Mouse (Mus musculus) lung, embryonic 14.5 days (tissue): ENCODE results near the gene Gm28038. TPM values are rescaled to one million over a fixed set of nuclear protein-coding genes. Genes with fewer than 3 reads are reported as not detected.
A peak's percentile ranks its signal among the peaks of the same experiment; 100 is the strongest.

Source experiments
- ATAC-seq: fragments of 200-750 bp; cut with Nextera tagmentation; 2 replicates; pipeline ENCODE4 v1.8.0; 2017; ENCODE audit warnings: mild to moderate bottlenecking, moderate TSS enrichment, moderate library complexity; ENCODE audit not compliant: insufficient read depth
- DNase-seq: peaks from one replicate; pipeline ENCODE4 v3.0.0-alpha.2; 2015
- H3K27ac ChIP-seq: fragments of 300-500 bp; sonication (generic); 2 replicates; pipeline ENCODE4 v1.5.1; 2014; ENCODE audit warnings: low read depth, mild to moderate bottlenecking, moderate library complexity
- H3K27me3 ChIP-seq: fragments of 300-500 bp; sonication (generic); 2 replicates; pipeline ENCODE4 v1.6.1; 2014; ENCODE audit warnings: low read length, control low read depth; ENCODE audit not compliant: insufficient read depth
- H3K36me3 ChIP-seq: fragments of 300-500 bp; sonication (generic); 2 replicates; pipeline ENCODE4 v1.6.1; 2014; ENCODE audit warnings: control low read depth; ENCODE audit not compliant: insufficient read depth
- H3K4me1 ChIP-seq: fragments of 300-500 bp; sonication (generic); 2 replicates; pipeline ENCODE4 v1.6.1; 2014; ENCODE audit warnings: antibody characterized with exemption, control low read depth; ENCODE audit not compliant: insufficient read depth
- H3K4me2 ChIP-seq: fragments of 300-500 bp; sonication (generic); 2 replicates; pipeline ENCODE4 v1.6.1; 2014; ENCODE audit warnings: mild to moderate bottlenecking
- H3K4me3 ChIP-seq: fragments of 300-500 bp; sonication (generic); 2 replicates; pipeline ENCODE4 v1.5.1; 2014; ENCODE audit warnings: low read depth, low read length
- H3K9ac ChIP-seq: fragments of 300-500 bp; sonication (generic); 2 replicates; pipeline ENCODE4 v1.6.1; 2014
- H3K9me3 ChIP-seq: fragments of 300-500 bp; sonication (generic); 2 replicates; pipeline ENCODE4 v1.6.1; 2016; ENCODE audit warnings: low read depth, low read length, control low read depth
- CTCF ChIP-seq: IDR thresholded peaks from 2 replicates; pipeline ENCODE4 v1.5.1; 2016; ENCODE audit warnings: antibody characterized with exemption, low read depth
- WGBS: fragments of 180-500 bp; shearing (Covaris S2); extraction: QIAGEN DNeasy Blood & Tissue Kit; methylation state at CpG from one replicate; pipeline ENCODE4 v1.1.7; 2014; 5-methylcytosine and 5-hydroxymethylcytosine counted together
- polyA plus RNA-seq: library from polyadenylated mRNA; unstranded; fragments of >200 nt; fragmentation: Nextera tagmentation; extraction: Ambion mirVana; gene quantifications from 2 replicates; pipeline ENCODE4 v1.2.1, GENCODE M21; 2014

Gene Gm28038
- polyA plus RNA-seq, 1 experiment from 2014 or later = not detected

DNA sequence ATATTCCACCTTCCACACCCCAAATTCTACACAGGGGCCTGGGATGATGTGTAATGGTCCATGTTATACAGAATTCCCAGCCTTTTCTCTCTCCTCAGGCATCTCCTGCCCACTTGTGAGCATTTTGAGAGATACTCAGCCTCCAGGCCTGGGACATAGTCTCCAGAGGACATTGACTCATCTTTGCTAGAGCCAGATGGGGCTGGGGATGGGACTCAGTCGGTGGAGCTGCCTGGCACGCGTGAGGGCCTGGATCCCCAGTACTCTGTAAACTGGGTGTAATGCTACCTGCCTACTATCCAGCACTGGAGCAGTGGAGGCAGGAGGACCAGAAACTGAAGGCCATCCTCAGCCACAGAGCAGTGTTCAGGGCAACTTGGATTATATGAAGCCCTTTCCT, 31.7 kb upstream of the Gm28038 start:
- no peak for DNase-seq
- H3K27ac ChIP-seq = no peak overlapping the region
- H3K9ac ChIP-seq = no peak overlapping the region
- peaks cover 62% of the 10 kb centered on the region for H3K36me3 ChIP-seq
- H3K4me1 ChIP-seq = no peaks in the 10 kb centered on the region
- H3K27me3 ChIP-seq = no peaks in the 10 kb centered on the region
- no peak overlapping the region for H3K4me3 ChIP-seq
- no peak overlapping the region for H3K4me2 ChIP-seq
- no peak for ATAC-seq
- 89% methylated on average over 3 of the region's 3 CpGs for WGBS
- TF ChIP-seq CTCF = no peak
- no peaks in the 10 kb centered on the region for H3K9me3 ChIP-seq

DNA sequence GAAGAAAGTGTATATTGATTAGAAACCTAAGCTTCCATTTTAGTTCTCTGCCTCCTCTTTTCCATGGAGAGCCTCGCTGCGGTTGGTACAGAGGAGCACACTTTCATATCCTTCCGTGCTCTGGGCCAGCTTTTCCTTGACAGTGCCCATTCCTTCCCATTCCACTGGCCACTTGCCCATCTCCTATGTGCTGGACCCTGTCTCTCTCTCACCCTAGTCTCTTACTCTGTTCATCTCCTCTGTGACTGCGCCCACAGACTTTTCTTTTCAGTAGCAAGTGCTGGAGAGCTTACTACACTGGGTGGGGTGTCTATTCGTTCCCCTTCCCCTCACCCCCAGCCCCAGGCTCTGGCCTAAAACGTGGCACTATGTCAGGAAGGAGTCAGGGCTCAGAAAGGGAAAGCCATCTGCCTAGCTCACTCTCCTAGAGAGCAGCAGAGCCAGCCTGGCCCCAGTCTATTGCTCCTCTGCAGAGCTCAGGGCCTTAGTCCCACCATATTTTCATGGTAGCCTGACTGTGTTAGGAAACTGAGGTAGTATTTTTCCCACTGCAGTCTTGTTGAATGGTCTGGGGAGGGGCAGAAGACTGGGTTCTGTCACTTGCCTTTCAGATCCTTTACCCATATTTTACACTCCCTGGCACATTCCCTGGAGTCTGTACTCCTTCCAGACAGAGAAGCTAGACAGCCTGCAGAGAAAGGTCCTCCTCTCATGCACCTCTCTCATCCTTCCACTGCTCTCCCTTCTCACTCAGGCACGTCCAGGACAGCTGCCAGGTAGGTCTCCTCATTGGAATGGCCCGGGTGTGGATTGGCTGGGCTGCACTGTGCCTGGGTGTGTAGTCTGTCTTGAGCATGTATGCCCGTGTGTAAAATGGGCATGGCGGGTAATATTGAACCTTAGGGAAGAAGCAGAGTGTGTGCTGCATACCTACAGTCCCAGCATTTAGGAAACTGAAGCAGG, 30.4 kb upstream of the Gm28038 start:
- Histone ChIP-seq H3K27ac (no peak overlapping the region), H3K9me3 (no peaks in the 10 kb centered on the region), H3K27me3 (no peaks in the 10 kb centered on the region), H3K36me3 (peaks cover 62% of the 10 kb centered on the region), H3K4me3 (no peak overlapping the region), H3K9ac (no peak overlapping the region), H3K4me2 (no peak overlapping the region), H3K4me1 (no peaks in the 10 kb centered on the region)
- ATAC-seq = no peak
- WGBS = 80% methylated on average over 10 of the region's 10 CpGs
- TF ChIP-seq CTCF = no peak
- no peak for DNase-seq

DNA sequence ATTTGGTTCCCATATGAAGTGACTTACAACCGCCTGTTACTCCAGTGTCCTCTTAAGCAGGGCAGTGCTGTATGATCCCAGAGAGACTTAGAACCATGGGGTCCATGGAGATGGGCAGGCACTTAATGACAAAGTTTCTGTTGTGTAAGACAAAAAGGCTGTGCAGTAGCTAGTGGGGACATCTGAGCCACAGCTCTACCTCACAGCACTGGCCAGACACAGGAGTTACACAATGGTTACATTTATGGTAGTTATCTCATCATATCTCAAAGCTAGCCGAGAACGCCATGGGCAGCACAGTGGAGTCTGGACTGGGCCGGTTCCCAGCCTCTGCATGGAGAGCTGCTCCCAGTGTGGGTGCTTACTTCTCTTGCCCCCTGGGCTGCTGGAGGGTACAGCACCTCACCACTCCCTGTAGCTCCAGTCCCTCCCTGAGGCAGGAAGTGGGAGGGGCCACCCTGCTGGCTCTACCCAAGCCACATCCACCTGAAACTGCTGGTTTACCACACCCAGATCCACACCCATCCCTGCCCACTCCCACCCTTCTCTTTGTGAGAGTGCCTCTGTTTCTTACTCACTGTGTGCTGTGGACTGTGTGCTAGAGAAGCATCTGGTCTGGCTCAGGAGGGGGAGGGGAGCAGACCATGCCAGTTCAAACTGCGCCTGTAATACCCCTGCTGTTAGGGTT, 29.3 kb upstream of the Gm28038 start:
- WGBS = 74% methylated on average over 5 of the region's 5 CpGs
- Histone ChIP-seq H3K9ac (no peak overlapping the region), H3K4me2 (no peak overlapping the region), H3K4me3 (no peak overlapping the region), H3K36me3 (peaks cover 63% of the 10 kb centered on the region), H3K27ac (peak overlapping the region; percentile 18; the same call in 1 of the 2 replicates), H3K27me3 (no peaks in the 10 kb centered on the region), H3K4me1 (no peaks in the 10 kb centered on the region), H3K9me3 (no peaks in the 10 kb centered on the region)
- no peak for TF ChIP-seq CTCF
- no peak for DNase-seq
- peak; percentile 35; the same call in 1 of the 2 replicates for ATAC-seq

GRCm38 (mm10) chr2:30252521-30252920, 28.3 kb upstream of the Gm28038 start:
- no peak overlapping the region for H3K27ac ChIP-seq
- H3K4me3 ChIP-seq = no peak overlapping the region
- TF ChIP-seq CTCF = no peak
- no peaks in the 10 kb centered on the region for H3K9me3 ChIP-seq
- no peak overlapping the region for H3K9ac ChIP-seq
- H3K36me3 ChIP-seq = peaks cover 70% of the 10 kb centered on the region
- no peak for DNase-seq
- WGBS = 75% methylated on average over 3 of the region's 3 CpGs
- no peaks in the 10 kb centered on the region for H3K27me3 ChIP-seq
- no peaks in the 10 kb centered on the region for H3K4me1 ChIP-seq
- no peak for ATAC-seq
- no peak overlapping the region for H3K4me2 ChIP-seq

- Histone ChIP-seq H3K36me3 (peaks cover 68% of the 10 kb centered on the region), H3K9ac (no peak overlapping the region), H3K4me1 (no peaks in the 10 kb centered on the region), H3K4me2 (no peak overlapping the region), H3K9me3 (no peaks in the 10 kb centered on the region), H3K27ac (no peak overlapping the region), H3K4me3 (no peak overlapping the region), H3K27me3 (no peaks in the 10 kb centered on the region)
- ATAC-seq (no peak), DNase-seq (no peak)
- no peak for TF ChIP-seq CTCF
- 83% methylated on average over 5 of the region's 5 CpGs for WGBS
Measured at GRCm38 (mm10) chr2:30253809-30254208, 27.0 kb upstream of the Gm28038 start.

- ATAC-seq = no peak
- Histone ChIP-seq H3K4me1 (no peaks in the 10 kb centered on the region), H3K27me3 (no peaks in the 10 kb centered on the region), H3K4me2 (no peak overlapping the region), H3K36me3 (peaks cover 68% of the 10 kb centered on the region), H3K9ac (no peak overlapping the region), H3K4me3 (no peak overlapping the region), H3K27ac (no peak overlapping the region), H3K9me3 (no peaks in the 10 kb centered on the region)
- DNase-seq = no peak
- 94% methylated on average over 42 of the region's 42 CpGs for WGBS
- no peak for TF ChIP-seq CTCF
Measured at GRCm38 (mm10) chr2:30255631-30256395, 25.0 kb upstream of the Gm28038 start.
